Mouse (Mus musculus) forelimb bud, embryonic 11.5 days (tissue): ENCODE results near the gene Tspan2.

ENCODE experiments used
- DNase-seq: peaks from one replicate; pipeline ENCODE4 v3.0.0-alpha.2; 2012; ENCODE audit warnings: low read depth, low spot score

Tspan2 gene

GRCm38 (mm10) chr3:102734313-102735030 lies at the start of gene Tspan2:
Gene Tspan2, plus strand, starts transcription at chr3:102734529.
- DNase-seq: no peak

DNA sequence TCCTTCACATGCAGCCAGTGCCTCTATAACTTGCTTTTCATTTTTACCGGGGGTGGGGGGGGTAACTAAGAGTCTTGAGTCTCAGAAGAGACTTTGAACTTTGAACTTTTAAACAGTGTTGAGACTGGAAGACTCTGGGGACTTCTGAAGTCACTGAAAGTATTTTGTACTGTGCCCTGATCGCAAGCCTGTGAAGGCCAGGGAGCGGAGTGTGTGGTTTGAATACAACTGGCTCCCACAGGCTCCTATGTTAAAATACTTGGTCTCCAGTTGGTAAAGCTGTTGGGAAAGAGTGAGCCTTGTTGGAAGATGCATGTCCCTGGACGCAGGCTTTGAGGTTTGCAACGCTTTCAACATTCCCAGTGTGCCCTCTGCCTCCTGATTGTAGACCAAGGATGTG lies 47.5 kb upstream of the Tspan2 start:
- DNase-seq: no peak

DNA sequence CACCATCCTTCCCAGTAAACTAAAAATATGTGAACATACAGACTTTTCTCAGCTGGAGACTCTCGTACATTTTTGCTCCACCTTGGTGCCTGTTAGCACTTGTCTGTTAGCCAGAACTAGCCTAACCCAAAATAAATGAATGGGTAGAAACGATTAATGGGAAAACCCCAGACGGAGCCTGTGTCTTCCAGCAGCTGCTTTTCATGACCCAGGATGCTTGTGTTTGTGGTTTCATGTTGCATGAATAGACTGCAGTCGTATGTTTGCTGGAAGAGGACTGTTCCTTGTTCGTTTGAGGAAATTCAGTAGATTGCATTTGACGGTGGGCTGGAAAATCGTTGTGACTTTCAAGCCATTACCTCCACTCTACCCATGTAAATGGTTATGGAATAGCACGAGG lies 46.5 kb upstream of the Tspan2 start:
- DNase-seq: peak; percentile 39

DNA sequence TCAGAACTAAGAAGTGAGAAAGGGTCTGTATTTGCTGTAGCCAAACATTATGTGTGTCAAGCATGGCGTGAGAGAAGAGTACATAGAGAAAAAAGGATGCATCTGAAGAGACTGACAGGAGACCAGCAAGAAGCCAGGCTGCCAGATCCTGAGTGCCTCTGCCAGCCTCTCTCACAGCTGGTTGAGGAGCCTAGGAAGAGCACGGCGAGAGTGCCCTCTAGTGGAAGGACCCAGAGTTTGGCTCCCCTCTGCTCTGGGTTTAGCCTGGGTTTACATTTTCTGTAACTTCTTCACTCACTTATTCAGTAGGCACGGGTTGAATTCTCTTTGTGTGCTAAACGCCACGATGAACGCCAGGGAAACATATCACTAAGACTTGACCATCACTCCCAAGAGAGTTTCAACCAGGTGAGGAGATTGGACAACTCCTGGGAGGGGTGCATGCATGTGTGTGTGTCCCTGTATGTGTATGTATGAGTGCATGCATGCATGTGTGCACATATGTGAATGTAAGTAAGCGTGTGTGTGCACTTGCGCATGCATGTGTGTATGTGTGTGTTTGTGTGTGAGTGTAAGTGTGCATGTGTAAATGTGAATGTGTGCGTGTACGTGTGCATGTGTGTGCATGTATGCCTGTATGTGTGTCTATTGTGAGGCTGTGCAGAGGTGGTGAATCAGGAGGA lies 42.4 kb upstream of the Tspan2 start:
- peak; percentile 82 for DNase-seq

GRCm38 (mm10) chr3:102692758-102693325 lies 41.5 kb upstream of the Tspan2 start:
- no peak for DNase-seq

DNA sequence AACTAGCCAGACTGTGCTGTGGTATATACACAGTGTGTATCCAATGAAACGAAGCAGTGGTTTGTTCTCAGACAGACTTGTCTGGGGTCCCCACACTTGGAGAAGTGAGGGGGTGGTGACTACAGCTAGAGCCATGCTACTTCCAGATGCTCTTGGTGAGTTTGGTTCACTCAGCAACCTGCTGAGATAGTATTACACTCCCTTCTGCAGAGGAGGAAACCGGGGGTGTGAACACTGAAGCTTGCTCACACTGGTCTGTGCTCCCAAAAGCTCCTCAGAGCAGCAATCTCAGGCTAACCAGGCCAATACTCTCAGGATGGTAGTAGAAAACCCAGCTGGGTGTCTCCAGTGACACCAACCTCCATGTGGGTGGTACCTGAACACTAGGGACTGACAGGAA lies 36.2 kb upstream of the Tspan2 start:
- DNase-seq: no peak

- DNase-seq: no peak
Measured at GRCm38 (mm10) chr3:102701303-102701702, 33.0 kb upstream of the Tspan2 start.

DNA sequence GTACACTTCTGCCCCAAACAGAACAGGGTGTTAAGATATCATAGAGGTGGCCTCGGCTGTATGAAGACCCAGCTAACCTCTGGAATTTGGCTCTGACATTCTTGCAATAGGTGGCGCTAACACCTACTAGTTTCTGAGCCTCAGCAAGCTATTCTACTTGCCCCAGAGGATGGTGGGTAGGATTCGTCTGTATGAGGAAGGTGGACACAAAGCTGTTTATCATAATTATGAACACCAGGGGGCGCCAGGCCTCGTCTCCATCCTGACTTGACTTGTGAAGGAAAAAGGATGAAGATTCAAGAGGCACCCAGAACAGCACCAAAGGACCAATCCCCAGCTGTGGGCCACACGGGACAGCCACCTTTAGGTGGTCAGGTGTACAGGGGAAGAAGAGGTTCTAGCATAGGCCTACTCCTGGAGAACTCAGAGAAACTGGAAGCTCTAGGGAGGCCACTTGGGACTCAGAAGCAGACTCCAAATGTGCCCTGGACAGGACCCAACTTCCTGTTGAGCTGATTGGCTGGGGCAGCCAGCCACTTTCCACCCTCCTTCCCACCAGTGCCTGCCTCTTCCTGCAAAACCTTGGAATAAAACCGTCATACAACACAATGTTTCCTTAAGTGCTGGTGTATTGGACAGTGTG lies 32.3 kb upstream of the Tspan2 start:
- peak; percentile 41 for DNase-seq

DNA sequence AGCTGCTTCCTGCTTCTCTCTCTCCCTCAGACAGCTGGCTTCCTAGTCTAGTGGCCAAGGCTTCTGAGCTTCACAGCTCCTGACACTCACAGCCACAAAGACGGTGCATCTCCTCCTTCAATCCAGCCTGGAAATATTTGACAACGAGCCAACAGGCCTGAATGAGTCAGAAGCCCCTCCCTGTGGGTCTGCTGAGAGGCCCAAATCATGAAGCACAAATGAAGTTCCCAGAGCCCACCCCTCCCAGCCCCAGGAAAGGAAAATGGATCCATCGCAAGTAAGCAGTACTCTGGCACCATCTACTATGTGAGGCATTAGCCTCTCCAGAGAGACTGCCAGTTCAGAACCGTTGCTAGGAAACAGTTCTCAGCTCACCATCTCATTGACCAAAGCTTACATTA lies 30.3 kb upstream of the Tspan2 start:
- no peak for DNase-seq

- DNase-seq: no peak
Measured at GRCm38 (mm10) chr3:102708599-102708998, 25.7 kb upstream of the Tspan2 start.

GRCm38 (mm10) chr3:102715066-102715584 lies 19.2 kb upstream of the Tspan2 start:
- peak; percentile 80 for DNase-seq

DNA sequence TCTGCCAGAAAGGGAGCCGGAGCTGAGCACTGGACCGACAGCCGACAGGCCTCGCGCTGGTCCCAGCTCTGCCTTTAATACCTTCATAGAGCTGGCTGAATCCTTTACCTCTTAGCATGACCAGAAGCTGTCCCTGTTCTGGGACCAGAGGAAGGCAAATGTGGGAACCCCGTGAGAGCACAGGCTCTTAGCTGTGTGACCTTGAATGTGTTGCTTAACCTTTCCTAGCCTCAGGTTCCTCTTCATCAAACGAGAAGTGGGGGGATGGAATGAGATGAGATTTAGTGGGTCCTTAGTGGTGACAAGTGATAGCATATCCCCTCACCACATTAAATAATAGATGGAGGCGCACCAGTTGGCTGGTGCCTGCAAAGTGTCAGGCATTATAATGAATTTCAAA lies 18.5 kb upstream of the Tspan2 start:
- no peak for DNase-seq

GRCm38 (mm10) chr3:102717586-102718285 lies 16.6 kb upstream of the Tspan2 start:
- DNase-seq: no peak

DNA sequence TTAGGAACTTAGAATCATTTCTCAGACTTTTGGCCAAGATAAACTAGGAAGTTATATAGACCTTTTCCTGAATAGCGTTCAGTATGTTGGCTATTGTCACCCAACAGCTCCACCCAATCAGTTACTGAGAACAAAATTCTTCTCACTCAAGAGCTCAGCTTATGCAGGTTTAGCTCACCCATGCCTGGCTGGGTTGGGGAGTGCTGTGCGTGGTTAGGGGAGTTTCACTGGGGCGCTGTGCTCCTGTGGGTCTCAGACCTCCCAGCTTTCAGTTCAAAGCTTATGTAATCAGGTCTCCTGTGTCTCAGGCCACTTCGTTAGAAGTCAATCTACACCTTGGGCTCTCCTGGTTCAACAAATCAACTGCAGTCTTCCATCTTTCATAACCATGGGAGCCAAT lies 11.2 kb upstream of the Tspan2 start:
- DNase-seq: no peak

- no peak for DNase-seq
Measured at GRCm38 (mm10) chr3:102723841-102724570, 10.3 kb upstream of the Tspan2 start.

DNA sequence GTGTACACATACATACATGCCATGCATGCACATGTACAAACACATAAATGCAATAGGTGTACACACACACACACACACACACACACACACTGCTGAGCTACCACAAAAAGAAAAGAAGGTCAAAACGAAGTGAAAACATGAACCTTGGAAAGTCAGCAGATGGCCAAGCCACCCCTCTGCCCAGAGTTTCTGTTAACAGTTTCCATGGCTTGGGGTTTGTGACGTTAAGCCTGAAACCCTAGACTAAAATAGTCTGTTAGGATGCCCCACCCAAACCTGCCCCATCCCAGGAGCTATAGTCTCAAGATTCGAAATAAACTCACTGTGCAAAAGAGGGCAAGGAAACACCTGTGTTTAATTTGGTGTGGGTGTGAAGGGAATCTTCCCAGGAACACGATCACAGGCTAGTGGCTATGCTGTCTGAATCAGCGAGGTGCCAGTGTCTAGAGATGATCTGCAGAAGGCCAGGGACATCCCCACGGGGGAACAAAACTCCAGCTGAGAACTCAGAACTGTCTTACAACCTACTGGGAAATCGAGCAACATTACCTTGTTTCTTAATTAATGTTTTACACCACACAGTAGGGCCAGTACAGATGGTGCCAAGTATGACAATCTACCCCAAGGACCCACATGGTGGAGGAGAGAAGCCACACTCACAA lies 9.4 kb upstream of the Tspan2 start:
- DNase-seq: no peak

- DNase-seq: no peak
Measured at GRCm38 (mm10) chr3:102729416-102729815, 4.9 kb upstream of the Tspan2 start.

DNA sequence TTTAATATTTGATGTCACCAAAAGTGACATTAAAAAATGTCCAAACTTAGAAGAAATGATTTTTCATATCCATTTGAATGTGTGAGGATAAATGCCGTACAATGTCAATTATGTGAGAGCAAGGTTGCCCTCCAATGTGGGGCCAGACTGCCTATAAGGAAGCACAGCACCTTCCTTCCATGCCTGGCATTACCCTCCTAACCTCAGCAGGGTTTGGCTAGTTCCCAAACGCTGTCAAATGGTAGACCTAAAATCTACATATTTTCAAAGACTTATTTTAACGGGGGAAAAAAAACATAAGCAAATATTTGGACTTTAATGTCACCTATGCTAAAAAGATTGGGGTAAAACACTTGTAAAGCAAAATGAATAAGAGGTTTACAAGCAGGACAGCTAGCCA lies 3.2 kb upstream of the Tspan2 start:
- DNase-seq: no peak

DNA sequence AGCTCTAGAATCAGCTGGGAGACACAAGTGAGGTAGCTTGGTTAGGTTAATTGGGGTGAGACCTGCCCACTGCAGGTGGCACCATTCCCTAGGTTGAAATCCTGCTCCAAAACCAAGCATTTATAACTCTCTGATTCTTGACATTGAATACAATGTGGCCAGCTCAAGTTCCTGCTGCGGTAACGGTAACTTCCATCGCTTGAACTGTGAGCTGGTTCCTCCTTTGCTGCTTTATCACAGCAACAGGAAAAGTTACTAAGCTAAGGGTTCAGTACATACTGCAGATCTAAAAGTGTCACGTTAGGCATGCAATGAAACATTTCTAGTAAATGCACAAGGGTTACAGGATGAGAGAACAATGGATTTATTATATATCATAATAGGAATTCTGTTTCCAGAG lies 1.7 kb upstream of the Tspan2 start:
- DNase-seq: no peak

GRCm38 (mm10) chr3:102733050-102733449 lies 1.3 kb upstream of the Tspan2 start:
- no peak for DNase-seq
